25 mouse cellular contexts compared by ENCODE assay signal in genomic region chr17:26639791-26640190, GRCm38 (mm10). TPM values are rescaled to one million over a fixed set of nuclear protein-coding genes. Genes with fewer than 3 reads are reported as not detected.
DNase-seq lines count a peak whose midpoint lies in the region; ATAC-seq and TF ChIP-seq lines count a peak whose summit lies in the region.
"Had no signal": no experiment of that assay in that cellular context is flagged by ENCODE, and none has a peak within 500 bp of the region (broad histone marks: within the 10 kb centered on the region; RNA-seq: fewer than 3 reads in every experiment).

No protein-coding gene starts in this region.

- H3K4me1 ChIP-seq in MEL (ENCODE audit: control insufficient read depth in 1 of 2, insufficient read depth in 2 of 2, low read length in 2 of 2) = no peaks in the 10 kb centered on the region
- H3K4me1 ChIP-seq in bone marrow macrophage, adult 2 months (ENCODE audit: control insufficient read depth, insufficient read depth, low read length) = peaks cover 9% of the 10 kb centered on the region
- peaks cover 8% of the 10 kb centered on the region for H3K4me1 ChIP-seq in hindbrain, embryonic 12.5 days
- H3K4me1 ChIP-seq: embryonic facial prominence, embryonic 13.5 days had no signal

- H3K36me3 ChIP-seq in MEL (ENCODE audit: control insufficient read depth in 1 of 2, insufficient read depth in 2 of 2, low read length in 2 of 2) = peaks cover 0 to 5% of the 10 kb centered on the region in 2 experiments; a peak in 3 of 4 replicates
- peaks cover 80% of the 10 kb centered on the region for H3K36me3 ChIP-seq in hindbrain, embryonic 12.5 days

- no peaks in the 10 kb centered on the region for H3K79me2 ChIP-seq in MEL (ENCODE audit: control insufficient read depth, insufficient read depth, low read length, poor library complexity)

- no peak overlapping the region for H3K27ac ChIP-seq in MEL (ENCODE audit: control insufficient read depth, low read depth, low read length)
- H3K27ac ChIP-seq in bone marrow macrophage, adult 2 months (ENCODE audit: insufficient read depth, low read depth, low read length) = 0 out of 2 replicates have a peak overlapping the region, but pooled peaks have one; percentile 1
- H3K27ac ChIP-seq in hindbrain, embryonic 12.5 days = no peak overlapping the region
- H3K27ac ChIP-seq: embryonic facial prominence, embryonic 10.5 days; embryonic facial prominence, embryonic 13.5 days; forebrain, embryonic 12.5 days; forebrain, embryonic 15.5 days; heart, adult 2 months; heart, embryonic 15.5 days; hindbrain, embryonic 10.5 days; hindbrain, embryonic 14.5 days had no signal

- TF ChIP-seq RAD21 in MEL (IDR thresholded peaks at IDR 0.05; ENCODE audit: low read depth, low read length) = no peak

- no peak overlapping the region for H3K4me2 ChIP-seq in hindbrain, embryonic 12.5 days (replicated peaks)
- H3K4me2 ChIP-seq: embryonic facial prominence, embryonic 13.5 days; forebrain, embryonic 12.5 days; forebrain, embryonic 15.5 days; heart, embryonic 12.5 days; heart, embryonic 15.5 days; hindbrain, embryonic 14.5 days had no signal

- no peak overlapping the region for H3K9ac ChIP-seq in MEL (ENCODE audit: control insufficient read depth, low read depth, low read length, poor library complexity, severe bottlenecking)
- no peak overlapping the region for H3K9ac ChIP-seq in hindbrain, embryonic 12.5 days
- H3K9ac ChIP-seq: embryonic facial prominence, embryonic 13.5 days; forebrain, embryonic 12.5 days; forebrain, embryonic 15.5 days; heart, embryonic 12.5 days; heart, embryonic 15.5 days; hindbrain, embryonic 14.5 days had no signal

- no peak for TF ChIP-seq CTCF in MEL (IDR thresholded peaks at IDR 0.05 in 2 of 3, conservative IDR thresholded peaks at IDR 0.05 in 1 of 3; ENCODE audit: control insufficient read depth in 1 of 3, insufficient read depth in 1 of 3, low read depth in 2 of 3, low read length in 3 of 3, poor library complexity in 1 of 3, severe bottlenecking in 1 of 3)
- no peak for TF ChIP-seq CTCF in bone marrow macrophage, adult 2 months (IDR thresholded peaks at IDR 0.05; ENCODE audit: low read depth, low read length)

- no peaks in the 10 kb centered on the region for H3K27me3 ChIP-seq in MEL (ENCODE audit: control insufficient read depth in 1 of 2, insufficient read depth in 2 of 2, low read length in 2 of 2)
- no peaks in the 10 kb centered on the region for H3K27me3 ChIP-seq in hindbrain, embryonic 12.5 days
- H3K27me3 ChIP-seq: embryonic facial prominence, embryonic 13.5 days; forebrain, embryonic 12.5 days; forebrain, embryonic 15.5 days; heart, embryonic 12.5 days; heart, embryonic 15.5 days; Patski had no signal

- WGBS in hindbrain, embryonic 12.5 days = 100% methylated on average over 2 of the region's 2 CpGs

- DNase-seq in MEL (ENCODE audit: low read depth, low spot score) = peak; percentile 49
- no peak for DNase-seq in adrenal gland, adult 18-20 months (ENCODE audit: low spot score in 2 of 2)
- DNase-seq in kidney, postnatal 36 days = no peak
- DNase-seq: adrenal gland, adult 2 months; cerebellum, adult 18-20 months; cerebellum, adult 9-10 months; cerebellum, postnatal 14 days; gastrocnemius, postnatal 25 days; heart, adult 2 months; heart, postnatal 10 days; heart, postnatal 36 days had no signal

- no peak for TF ChIP-seq EP300 in MEL (IDR thresholded peaks at IDR 0.05; ENCODE audit: low read depth in 1 of 2, low read length in 2 of 2)

- H3K9me3 ChIP-seq in MEL (replicated peaks; ENCODE audit: insufficient read depth, low read length) = no peaks in the 10 kb centered on the region
- no peaks in the 10 kb centered on the region for H3K9me3 ChIP-seq in hindbrain, embryonic 12.5 days (replicated peaks)
- H3K9me3 ChIP-seq: embryonic facial prominence, embryonic 10.5 days; embryonic facial prominence, embryonic 13.5 days; forebrain, embryonic 12.5 days; forebrain, embryonic 15.5 days; heart, embryonic 12.5 days; heart, embryonic 15.5 days; hindbrain, embryonic 10.5 days had no signal

- no peak overlapping the region for H3K4me3 ChIP-seq in MEL (ENCODE audit: control insufficient read depth in 1 of 2, insufficient read depth in 1 of 2, low read depth in 2 of 2, low read length in 2 of 2)
- H3K4me3 ChIP-seq in bone marrow macrophage, adult 2 months (ENCODE audit: insufficient read depth, low read length) = no peak overlapping the region
- no peak overlapping the region for H3K4me3 ChIP-seq in hindbrain, embryonic 12.5 days
- H3K4me3 ChIP-seq: embryonic facial prominence, embryonic 10.5 days; embryonic facial prominence, embryonic 13.5 days; erythroblast, embryonic 14.5 days; forebrain, embryonic 12.5 days; forebrain, embryonic 15.5 days; heart, adult 2 months; heart, embryonic 12.5 days; heart, embryonic 15.5 days; hindbrain, embryonic 10.5 days had no signal

- TF ChIP-seq POLR2A in MEL (IDR thresholded peaks at IDR 0.05; ENCODE audit: control insufficient read depth in 1 of 2, insufficient read depth in 1 of 2, low read depth in 1 of 2, low read length in 2 of 2, poor library complexity in 1 of 2) = no peak
- no peak for TF ChIP-seq POLR2A in bone marrow macrophage, adult 2 months (IDR thresholded peaks at IDR 0.05; ENCODE audit: borderline replicate concordance, low read depth, low read length)

- 0 out of 2 replicates have a peak, but pooled peaks have one; percentile 20 for ATAC-seq in megakaryocyte, adult 5-6 weeks (ENCODE audit: poor library complexity, severe bottlenecking)
- no peak for ATAC-seq in hindbrain, embryonic 12.5 days (ENCODE audit: low FRiP score)
- ATAC-seq: forebrain, embryonic 15.5 days; intestine, postnatal 0 days; Patski had no signal

TF ChIP-seq in MEL, 35 proteins besides CTCF, POLR2A, EP300 and RAD21:
- TF ChIP-seq USF1 (IDR thresholded peaks at IDR 0.05; ENCODE audit: low read depth, low read length) (no peak), ZNF384 (IDR thresholded peaks at IDR 0.05; ENCODE audit: low read depth, low read length) (peak; percentile 79), E2F4 (IDR thresholded peaks at IDR 0.05; ENCODE audit: borderline replicate concordance, low read depth, low read length) (no peak)

RNA-seq across cellular contexts. Expression of gene Atp6v0e, which starts 23.2 kb away (rescaled TPM):
- total RNA-seq in MEL (2012; rRNA removed) = 163 and 173 TPM in 2 replicates
- 100 to 1,000 TPM in 1 of 2 experiments, not detected in 1; 200 TPM for polyA plus RNA-seq in MEL (2012; ENCODE audit: insufficient read depth in 1 of 2, insufficient read length in 2 of 2, low read depth in 1 of 2, low replicate concordance in 2 of 2, missing spikeins in 1 of 2)
- 298 and 337 TPM in 2 replicates for polyA plus RNA-seq in bone marrow macrophage, adult 2 months (2012; ENCODE audit: insufficient read depth, insufficient read length, missing spikeins)
- 304 and 336 TPM in 2 replicates for total RNA-seq in megakaryocyte, adult 5-6 weeks (2015)
- 529 and 571 TPM in 2 replicates for total RNA-seq in megakaryocyte, adult 5-6 weeks (2017)
- total RNA-seq in adrenal gland, adult 18-20 months (2021) = 100 to 1,000 TPM; 215 to 234 TPM
- polyA plus RNA-seq in hindbrain, embryonic 12.5 days (2016; fragmentation: Nextera tagmentation; extraction: Ambion mirVana) = 108 and 111 TPM in 2 replicates
